Mouse (Mus musculus): Measurements from ENCODE around the gene Gatc.
"Not testable (repeated sequence)": the region's sequence is repeated elsewhere in the genome, so short reads cannot be mapped to it uniquely, and the experiment has no call there.

Gene Gatc

DNA sequence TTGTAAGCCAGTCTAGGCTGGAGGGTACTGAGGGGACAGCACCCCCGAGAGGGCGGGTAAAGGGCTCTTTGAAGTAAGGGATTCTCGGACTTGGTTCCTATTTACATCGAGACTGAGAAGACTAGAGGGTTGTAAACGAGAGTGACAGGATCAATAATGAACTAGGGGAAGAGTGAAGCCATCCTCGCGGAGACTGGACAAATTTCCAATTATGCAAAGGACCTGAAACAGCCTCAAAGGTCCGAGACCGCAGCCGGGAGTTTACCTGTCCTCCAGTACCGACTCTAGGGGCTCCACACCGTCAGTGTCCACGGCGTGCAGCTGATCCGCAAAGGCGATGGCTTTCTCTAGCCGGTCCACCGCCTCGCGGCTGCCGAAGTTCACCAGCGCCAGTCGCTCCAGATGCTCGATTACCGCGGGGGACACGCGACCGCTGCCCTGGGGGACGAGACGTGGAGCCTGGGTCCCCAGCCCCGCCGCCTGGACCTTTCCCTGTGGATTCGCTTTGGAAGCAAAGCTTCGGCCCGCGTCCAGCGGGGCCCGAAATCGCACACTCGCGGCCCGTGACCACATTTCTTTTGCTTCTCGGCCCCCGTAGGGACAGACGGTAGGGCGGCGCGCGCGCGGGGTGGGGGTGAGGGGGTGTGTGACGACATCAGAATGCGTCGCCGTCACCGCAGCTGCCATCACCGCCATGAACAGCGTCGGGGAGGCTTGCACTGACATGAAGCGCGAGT lies at the start of gene Gatc, which contains the start of gene Triap1:
Gene Gatc (minus strand): TSS at position 602 of the 737 bp plus-strand sequence.
Gene Triap1 (plus strand): TSS at position 649 of the 737 bp plus-strand sequence.
- DNase-seq (ENCODE audit: inconsistent ontology term) = peak; percentile 94

DNA sequence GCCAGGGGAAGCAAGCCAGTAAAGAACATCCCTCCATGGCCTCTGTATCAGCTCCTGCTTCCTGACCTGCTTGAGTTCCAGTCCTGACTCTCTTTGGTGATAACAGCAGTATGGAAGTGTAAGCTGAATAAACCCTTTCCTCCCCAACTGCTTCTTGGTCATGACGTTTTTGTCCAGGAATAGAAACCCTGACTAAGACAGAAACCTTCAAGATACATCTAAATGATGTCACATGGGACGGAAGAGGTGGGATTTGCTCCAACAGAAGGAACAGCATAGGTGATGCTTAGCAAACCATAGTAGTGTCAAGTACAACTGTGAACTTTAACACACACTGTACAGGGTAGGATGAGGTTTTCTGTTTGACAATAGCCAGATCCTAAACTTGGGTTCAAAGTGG lies 37.9 kb upstream of the Gatc start:
- DNase-seq (ENCODE audit: inconsistent ontology term) = not testable (repeated sequence)

DNA sequence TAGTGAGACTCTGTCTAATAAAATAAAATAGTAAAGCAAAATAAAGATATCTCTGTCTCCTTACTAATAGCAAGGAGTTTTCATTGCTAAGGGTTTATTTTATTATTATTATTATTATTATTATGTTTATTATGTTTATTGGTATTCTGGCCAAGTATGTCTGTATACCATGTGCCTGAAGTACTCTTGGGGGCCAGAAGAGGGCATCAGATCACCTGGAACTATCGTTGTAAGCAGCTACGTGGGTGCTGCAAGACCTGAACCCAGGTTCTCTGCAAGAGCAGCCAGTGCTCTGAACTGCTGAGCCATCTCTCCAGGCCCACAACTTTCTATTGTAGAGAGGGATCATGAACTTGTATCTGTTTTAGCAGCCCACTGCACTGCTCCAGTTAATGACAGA lies 34.5 kb upstream of the Gatc start:
- no peak for DNase-seq (ENCODE audit: inconsistent ontology term)

DNA sequence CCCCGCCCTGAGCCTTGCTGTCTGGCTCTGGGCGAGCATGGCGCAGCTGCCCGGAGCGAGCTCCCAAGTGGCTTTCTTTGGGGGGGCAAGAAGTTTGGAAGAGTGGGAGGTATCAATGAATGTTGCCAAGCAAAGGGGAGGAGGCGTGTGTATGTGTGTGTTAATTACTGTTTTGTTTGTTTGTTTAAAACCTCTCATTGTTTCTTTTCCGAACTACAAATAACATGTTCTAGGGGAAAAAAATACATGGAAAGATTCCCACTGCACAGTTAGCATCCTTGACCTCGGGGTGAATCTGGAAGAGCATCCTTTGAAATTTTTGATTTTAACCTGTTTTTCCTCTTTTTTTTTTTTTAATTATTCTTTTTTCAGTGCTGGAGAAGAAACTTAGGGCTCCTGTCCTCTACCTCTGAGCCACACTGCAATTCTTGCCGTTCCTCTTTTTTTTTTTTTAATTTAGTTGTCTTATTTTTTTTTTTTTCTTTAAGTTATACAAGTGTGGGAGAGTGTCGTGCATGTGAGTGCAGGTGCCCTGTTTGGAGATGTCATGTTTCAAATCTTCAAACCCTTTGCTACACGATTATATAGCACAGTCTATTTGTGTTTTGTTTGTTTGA lies 33.3 kb upstream of the Gatc start:
- no peak for DNase-seq (ENCODE audit: inconsistent ontology term)

DNA sequence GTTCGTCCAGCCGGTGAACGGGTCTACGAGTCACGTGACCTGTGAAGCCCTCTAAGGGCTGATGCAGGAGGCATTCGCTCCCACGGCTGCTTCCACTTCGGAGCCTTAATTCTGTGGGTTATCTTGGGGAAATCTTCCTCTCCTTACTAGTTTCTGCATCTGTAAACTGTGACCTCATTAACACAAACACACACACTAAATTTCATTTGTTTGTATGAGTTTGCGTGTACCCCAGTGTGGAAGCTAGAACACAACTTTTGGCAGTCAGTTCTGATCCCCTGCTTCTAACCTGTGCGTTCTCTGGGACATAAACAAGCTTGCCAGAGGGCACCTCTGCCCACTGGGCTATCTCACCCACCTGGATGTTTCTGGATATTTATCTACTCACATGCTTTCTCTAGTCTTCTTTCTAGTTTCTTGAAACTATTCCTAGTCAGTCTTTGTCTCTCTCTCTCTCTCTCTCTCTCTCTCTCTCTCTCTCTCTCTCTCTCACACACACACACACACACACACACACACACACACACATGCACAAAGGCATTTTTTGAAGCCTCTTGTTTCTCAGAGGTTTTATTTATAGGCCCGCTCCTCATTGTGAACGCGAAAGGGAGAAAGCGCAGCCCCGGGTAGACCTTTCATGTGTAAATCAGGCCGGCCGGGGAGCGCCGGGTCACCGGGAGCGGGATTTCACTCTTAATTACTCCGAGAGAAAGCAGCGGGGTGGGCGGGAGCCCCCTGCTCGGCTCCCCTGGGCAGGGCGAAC lies 32.6 kb upstream of the Gatc start:
- peak; percentile 67 for DNase-seq (ENCODE audit: inconsistent ontology term)

DNA sequence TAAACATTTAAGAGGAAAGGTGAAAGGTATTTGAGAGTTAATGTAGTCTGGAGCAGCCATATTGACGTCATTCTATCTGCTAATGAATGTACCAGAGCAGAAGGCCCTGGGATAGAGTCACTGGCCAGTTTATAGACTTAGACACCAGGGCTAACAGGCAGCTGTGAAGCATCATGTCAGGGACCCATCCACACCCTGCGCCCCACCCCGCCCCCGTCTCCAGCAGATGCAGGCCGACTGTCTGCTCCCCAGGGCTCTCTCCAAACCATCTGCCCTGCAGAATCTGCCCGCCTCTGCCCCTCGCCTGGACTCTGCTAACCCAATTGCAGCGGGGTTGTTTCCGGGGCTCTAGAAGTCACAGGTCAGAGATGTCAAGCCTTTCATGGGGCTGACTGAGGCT lies 30.8 kb upstream of the Gatc start:
- DNase-seq (ENCODE audit: inconsistent ontology term) = no peak

DNA sequence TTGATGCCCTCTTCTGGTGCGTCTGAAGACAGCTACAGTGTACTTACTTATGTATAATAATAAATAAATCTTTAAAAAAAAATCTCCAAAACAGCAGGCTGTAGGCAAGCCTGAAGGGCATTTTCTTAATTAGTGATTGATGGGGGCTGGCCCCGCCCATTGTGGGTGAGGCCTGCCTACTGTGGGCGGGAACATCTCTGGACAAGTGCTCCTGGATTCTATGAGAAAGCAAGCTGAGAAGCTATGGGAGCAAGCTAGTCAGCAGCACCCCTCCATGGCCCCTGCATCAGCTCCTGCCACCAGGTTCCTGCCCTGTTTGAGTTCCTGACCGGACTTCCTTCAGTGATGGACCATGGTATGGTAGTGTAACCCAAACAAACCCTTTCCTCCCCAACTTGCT lies 23.8 kb upstream of the Gatc start:
- no peak for DNase-seq (ENCODE audit: inconsistent ontology term)

DNA sequence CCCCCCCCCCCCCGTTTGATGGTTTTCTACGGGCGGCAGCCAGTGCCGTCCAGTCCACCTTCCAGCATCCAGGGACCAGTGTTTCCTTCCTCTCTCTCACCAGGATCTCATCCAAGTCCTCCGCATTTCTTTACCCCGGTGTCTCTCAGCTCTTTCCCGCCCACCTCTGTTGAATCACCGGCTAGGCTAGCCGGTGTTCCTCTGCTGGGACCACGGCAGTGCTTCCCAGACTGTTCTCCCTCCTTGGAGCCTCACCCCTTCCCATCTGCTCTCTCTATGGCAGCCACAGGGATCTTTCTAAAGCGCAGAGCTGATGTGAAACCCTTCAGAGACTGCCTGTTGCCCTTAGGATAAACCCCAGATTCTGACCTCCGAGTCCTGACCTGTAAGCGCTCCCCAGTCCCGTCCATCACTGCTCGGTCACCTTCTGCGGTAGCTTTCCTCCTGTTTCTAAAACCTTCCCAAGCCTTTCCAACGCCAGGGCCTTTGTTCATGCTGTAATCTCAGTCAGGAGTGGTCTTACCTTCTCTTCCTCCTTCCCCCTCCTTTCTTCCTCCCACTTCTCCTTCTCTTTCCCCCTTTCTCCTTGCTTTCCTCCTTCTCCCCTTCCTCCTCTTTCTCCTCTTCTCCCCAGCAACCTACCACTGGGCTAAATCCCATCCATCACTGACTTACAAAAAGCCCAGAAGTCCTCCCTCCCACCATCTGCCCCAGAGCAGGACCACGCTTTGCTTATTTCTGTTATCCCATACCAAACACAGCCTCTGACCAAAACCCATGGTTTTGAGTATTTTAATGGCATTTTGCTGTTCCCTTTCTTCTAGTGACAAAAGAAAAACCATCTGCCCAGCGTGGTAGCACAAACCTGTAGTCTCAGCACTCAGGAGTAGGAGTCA lies 22.1 kb upstream of the Gatc start:
- DNase-seq (ENCODE audit: inconsistent ontology term) = no peak

DNA sequence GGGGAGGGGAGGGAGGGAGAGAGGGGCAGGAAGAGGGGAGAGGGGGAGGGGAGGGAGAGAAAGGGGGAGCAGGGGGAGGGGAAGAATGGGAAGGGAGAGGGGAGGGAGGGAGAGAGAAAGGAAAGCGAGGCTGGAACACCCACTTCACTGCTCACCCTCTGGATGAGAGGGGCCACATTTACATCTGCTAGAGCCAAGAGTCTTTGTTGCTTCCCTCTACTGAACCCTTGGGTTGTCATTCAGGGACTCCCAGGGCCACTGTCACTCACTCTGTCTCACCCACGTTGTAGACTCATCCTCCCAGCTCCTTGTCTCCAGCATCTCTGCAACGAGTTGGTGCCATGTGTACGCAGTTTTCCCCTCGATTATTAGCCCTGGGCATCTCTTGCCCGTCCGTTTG lies 21.2 kb upstream of the Gatc start:
- no peak for DNase-seq (ENCODE audit: inconsistent ontology term)

DNA sequence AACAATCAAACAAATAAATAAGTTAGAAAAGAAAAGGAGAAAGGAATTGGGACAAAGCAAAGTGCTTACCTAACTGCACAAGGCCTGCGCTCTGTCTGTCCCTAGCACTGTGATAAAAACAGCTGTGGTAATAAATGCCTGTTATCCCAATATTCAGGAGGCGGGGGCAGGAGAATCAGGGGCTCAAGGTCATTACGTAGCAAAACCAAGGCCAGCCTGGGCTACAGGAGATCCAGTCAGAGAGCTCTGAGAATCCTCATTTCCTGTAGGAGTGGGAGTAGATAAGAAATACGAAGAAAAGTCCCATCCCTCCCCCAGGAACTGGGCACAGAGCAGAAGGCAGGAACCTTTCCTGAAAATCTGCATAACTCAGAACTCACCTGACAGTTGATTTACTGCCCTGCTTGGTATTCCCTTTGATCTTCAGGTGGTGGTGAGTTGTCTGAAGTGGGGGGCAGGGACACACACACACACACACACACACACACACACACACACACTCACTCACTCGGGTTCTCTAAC lies 18.9 kb upstream of the Gatc start:
- no peak for DNase-seq (ENCODE audit: inconsistent ontology term)

DNA sequence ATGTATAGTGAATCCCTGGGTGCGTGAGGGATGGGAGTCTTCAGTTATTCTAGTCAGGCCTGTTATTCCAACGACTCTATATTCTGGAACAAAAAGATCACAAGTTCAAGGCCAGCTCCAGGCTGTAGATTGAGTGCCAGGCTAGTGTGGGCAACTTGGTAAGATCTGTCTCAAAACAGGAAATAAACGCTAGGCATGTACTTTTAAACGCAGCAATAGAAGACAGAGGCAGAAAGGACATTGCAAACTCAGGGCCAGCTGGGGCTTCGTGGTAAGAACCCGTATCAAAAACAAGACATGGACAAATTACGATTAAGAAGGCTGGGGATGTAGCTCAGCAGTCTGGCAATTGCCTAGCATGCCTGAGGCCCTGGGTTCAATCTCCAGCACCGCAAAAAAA lies 18.5 kb upstream of the Gatc start:
- no peak for DNase-seq (ENCODE audit: inconsistent ontology term)

DNA sequence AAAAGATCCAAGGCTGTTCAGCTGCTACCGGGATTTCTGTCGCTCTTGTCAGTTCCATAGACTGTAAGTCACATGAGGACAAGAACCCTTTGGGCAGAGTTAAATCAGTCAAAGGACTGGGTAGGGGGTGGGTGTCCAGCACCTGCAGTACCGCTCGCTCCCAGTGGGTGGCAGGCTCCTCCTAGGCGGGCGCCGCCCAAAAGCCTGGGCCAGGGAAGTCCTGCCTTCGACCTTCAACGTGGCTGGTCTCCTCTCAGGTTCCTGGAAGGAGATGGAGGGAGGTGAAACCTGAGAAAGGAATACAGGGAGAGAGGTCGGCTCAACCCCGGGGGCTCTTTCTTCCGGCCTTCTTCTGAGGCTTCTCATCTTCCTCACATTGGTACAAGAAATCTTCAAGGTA lies 17.9 kb upstream of the Gatc start:
- DNase-seq (ENCODE audit: inconsistent ontology term) = peak; percentile 86

DNA sequence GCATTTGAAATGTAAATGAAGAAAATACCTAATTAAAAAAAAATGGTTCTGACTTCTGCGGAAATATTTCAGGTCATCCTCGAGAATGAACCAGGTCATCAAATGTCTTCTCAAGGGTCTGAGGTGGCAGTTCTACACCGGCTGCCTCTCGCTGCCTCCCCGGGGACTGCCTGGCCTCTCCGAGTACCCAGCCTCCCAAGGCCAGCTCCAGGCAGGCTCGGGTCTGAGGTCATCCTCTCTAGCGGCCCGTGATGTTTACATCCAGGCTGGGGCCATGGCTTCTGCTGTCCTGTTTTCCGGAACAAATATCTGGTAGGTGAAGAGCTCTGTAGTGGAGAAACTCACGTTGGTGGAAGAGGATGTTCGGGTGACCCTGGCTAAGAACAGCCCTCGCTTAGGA lies 14.1 kb upstream of the Gatc start:
- DNase-seq (ENCODE audit: inconsistent ontology term) = no peak

DNA sequence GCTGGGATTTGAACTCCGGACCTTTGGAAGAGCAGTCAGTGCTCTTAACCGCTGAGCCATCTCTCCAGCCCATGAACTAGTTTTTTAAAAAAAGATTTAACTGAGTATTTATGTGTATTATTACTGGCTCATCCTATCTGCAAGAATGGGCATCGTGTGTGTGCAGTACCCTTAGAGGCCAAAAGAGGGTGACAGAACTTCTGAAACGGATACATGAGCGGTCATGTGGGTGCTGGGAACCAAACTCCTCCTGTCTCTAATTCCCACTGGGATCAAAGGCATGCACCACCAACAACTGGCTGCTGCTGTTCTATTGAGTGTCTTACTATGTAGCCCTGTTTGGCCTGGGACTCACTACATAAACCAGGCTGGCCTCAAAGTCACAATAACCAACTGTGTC lies 10.4 kb upstream of the Gatc start:
- no peak for DNase-seq (ENCODE audit: inconsistent ontology term)

DNA sequence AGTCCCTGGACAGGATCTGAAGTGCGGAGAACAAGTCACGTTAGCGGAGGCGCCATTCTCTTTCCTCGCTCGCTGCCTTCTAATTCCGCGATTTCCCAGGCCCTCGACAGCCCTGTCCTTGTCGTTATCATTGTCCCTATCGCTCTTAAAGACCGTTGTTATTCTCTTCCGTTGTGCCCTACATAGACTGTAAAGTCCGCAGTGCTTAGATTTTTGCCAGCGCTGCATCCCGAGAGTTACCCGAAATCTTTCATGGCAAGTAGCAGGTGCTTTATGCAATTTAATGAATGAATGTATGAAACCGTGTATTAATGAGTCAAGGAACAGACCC lies 8.2 kb upstream of the Gatc start:
- DNase-seq (ENCODE audit: inconsistent ontology term) = no peak

DNA sequence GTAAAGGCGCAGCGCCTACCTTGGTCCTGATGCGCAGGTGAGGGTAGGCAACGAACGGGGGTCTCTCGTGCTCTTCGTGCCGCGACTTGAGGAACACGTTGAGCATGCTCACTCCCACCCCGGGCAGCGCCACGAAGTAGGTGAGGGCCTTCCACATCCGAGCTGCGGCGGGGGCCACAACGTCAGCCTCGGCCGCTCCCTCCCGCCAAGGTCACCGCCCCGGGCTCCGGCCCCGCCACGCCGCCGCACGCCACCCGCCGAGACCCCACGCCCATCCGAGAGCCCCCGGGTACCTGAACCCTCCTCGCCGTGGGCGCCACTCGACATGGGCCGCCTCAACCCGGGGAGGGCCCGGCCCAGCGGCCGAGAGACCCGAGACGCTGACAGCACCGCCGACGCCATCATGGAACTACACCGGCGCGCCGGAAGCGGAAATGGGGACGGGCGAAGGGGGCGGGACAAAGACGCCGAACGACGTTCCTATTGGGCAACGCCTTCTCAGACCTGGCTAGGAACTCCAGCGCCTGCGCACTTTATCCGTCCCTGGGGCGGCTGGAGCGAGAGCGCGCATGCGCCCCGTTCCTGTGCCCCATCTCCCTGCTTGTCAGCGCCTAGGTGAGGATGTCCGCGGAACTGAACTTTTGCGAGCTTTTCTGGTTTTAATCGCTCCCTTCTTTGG lies 7.7 kb upstream of the Gatc start, which contains the start of gene Cox6a1:
Gene Cox6a1 (minus strand): TSS at position 436 of the 679 bp plus-strand sequence.
- peak; percentile 99 for DNase-seq (ENCODE audit: inconsistent ontology term)

DNA sequence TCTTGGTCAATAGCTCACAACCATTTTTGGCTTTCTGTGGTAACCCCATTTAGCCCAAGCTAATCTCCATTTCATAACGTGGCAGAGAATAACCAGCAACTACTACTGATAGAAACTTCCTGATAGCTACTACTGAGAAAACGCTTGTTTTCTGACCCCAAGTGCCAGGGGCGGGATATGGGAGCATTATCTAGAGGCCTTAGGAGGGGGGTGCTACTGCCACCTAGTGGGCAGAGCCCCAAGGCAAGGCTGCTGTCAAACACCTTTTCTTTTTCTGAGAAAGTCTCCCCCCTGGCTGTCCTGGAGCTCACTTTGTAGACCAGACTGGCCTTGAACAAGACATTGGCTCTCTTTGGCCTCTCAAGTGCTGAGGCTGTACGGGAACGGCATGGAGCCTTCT lies 6.6 kb upstream of the Gatc start:
- peak; percentile 81 for DNase-seq (ENCODE audit: inconsistent ontology term)

DNA sequence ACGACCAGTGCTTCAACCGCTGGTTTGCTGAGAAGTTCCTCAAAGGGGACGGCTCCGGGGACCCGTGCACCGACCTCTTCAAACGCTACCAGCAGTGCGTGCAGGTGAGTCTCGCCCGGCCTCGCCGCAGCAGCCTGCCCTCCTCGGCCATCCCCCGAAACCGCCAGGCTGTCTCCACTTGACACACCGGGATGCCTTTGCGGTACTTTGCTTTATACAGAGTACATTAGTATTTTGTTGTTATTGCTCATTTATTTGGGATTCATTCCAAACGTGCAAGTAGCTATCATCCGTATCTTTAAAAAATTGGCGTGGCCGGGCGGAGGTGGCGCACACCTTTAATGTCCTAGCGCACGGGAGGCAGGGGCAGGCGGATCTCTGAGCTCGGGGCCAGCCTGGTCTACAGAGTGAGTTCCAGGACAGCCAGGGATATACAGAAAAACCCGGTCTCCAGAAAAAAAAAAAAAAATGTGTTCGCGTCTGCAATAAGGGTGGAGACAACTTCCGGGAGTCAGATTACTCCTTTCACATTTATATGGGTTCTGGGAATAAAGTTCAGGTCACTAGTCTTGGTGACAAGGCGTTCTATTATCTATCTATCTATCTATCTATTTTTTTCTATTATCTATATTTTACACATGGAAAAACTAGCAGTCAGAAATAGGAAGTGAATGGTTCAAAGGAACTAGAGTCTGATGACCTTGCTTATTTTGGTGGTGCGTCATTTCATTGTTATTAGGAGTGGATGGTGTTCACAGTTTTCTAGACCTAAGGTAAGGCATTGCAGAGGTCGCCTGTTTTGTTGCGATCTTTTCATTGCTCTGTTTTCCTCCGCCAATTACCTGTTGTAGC lies 562 bp upstream of the Gatc start:
- no peak for DNase-seq (ENCODE audit: inconsistent ontology term)

DNA sequence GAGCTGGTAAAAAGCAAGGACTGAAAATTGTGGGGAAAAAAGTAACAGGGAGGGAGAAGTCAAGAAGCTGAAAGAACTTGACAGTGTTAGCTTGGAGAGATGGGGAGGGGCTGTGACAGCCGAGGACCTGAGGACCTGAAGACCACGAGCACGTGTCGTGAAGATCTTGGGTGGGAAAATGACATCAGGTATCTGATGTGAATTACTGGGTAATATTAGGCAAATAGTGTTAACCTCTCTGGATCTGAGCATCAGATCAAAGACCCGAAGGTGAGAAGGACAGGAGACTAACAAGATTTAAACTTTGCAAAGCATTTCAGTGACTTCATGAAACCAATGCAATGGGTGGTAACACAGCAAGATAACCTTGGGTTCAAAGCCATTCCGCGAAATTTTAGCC lies 971 bp downstream of the Gatc start:
- no peak for DNase-seq (ENCODE audit: inconsistent ontology term)

DNA sequence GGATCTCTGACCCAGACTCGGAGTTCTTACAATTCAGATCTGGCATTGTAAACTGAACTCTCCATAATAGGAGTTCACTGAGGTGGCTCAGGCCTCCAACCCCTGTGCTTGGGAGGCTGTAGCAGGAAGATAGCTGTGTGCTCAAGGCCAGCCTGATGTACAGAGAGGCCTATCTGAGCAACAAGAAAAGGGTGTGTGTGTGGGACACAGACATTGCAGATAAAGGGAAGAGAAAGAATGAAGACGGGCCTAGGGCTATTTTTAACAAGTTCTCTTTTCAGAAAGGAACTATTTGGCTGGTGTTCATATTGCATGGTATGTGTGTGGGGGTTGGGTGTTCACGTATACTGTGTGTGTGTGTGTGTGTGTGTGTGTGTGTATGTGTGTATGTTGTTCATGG lies 7.4 kb downstream of the Gatc start:
- DNase-seq (ENCODE audit: inconsistent ontology term) = no peak
